Mouse (Mus musculus): Measurements from ENCODE around the gene Ing5.
"Not testable (repeated sequence)": the region's sequence is repeated elsewhere in the genome, so short reads cannot be mapped to it uniquely, and the experiment has no call there.

Ing5 gene

GRCm38 (mm10) chr1:93803556-93804507 is at the start of gene Ing5:
Gene Ing5, plus strand, starts transcription at chr1:93803965.
- DNase-seq: peak; percentile 99

GRCm38 (mm10) chr1:93754573-93755290 is 49.0 kb upstream of the Ing5 start, which contains the start of gene Thap4:
Gene Thap4, minus strand, starts transcription at chr1:93754864.
- DNase-seq: peak; percentile 93

GRCm38 (mm10) chr1:93755291-93755610 is 48.5 kb upstream of the Ing5 start:
- no peak for DNase-seq

- DNase-seq: no peak
Observed at GRCm38 (mm10) chr1:93755618-93756017, 48.1 kb upstream of the Ing5 start.

- no peak for DNase-seq
Observed at GRCm38 (mm10) chr1:93756154-93756553, 47.6 kb upstream of the Ing5 start.

GRCm38 (mm10) chr1:93760076-93760475 is 43.7 kb upstream of the Ing5 start:
- no peak for DNase-seq

- DNase-seq: not testable (repeated sequence)
Observed at GRCm38 (mm10) chr1:93763531-93763930, 40.2 kb upstream of the Ing5 start.

- DNase-seq: no peak
Observed at GRCm38 (mm10) chr1:93764871-93765591, 38.7 kb upstream of the Ing5 start.

GRCm38 (mm10) chr1:93767600-93767999 is 36.2 kb upstream of the Ing5 start:
- DNase-seq: no peak

GRCm38 (mm10) chr1:93769901-93770300 is 33.9 kb upstream of the Ing5 start:
- peak; percentile 36 to 60 for DNase-seq

- no peak for DNase-seq
Observed at GRCm38 (mm10) chr1:93776686-93777085, 27.1 kb upstream of the Ing5 start.

- DNase-seq: no peak
Observed at GRCm38 (mm10) chr1:93786912-93787311, 16.9 kb upstream of the Ing5 start.

GRCm38 (mm10) chr1:93794526-93794925 is 9.2 kb upstream of the Ing5 start:
- DNase-seq: no peak

GRCm38 (mm10) chr1:93795886-93796285 is 7.9 kb upstream of the Ing5 start:
- DNase-seq: no peak

GRCm38 (mm10) chr1:93800670-93801503 is 2.9 kb upstream of the Ing5 start:
- no peak for DNase-seq

- peak; percentile 95 to 96 for DNase-seq
Observed at GRCm38 (mm10) chr1:93801741-93802238, 2.0 kb upstream of the Ing5 start, which contains the start of gene Dtymk. Gene Dtymk, minus strand, starts transcription at chr1:93801934.

GRCm38 (mm10) chr1:93802771-93803170 is 994 bp upstream of the Ing5 start:
- DNase-seq: no peak

- no peak for DNase-seq
Observed at GRCm38 (mm10) chr1:93804818-93805217, 1.1 kb downstream of the Ing5 start.

- DNase-seq: no peak
Observed at GRCm38 (mm10) chr1:93805221-93805951, 1.6 kb downstream of the Ing5 start.

- no peak for DNase-seq
Observed at GRCm38 (mm10) chr1:93808871-93809270, 5.1 kb downstream of the Ing5 start.

GRCm38 (mm10) chr1:93810011-93810410 is 6.2 kb downstream of the Ing5 start:
- no peak for DNase-seq
